Mouse (Mus musculus): ENCODE measurements around the gene Maml2. TPM values are rescaled to one million over a fixed set of nuclear protein-coding genes. Genes with fewer than 3 reads are reported as not detected.

Gene Maml2
- polyA plus RNA-seq, 1 experiment from 2014 or later: 3.1 TPM

GRCm38 (mm10) chr9:13661768-13662623 is 364.2 kb downstream of the Maml2 start:
- no peak for ATAC-seq
- H3K4me1 ChIP-seq (replicated peaks; ENCODE audit: control insufficient read depth, insufficient read depth, low read length): no peaks in the 10 kb centered on the region
- no peak overlapping the region for H3K4me3 ChIP-seq (ENCODE audit: low read depth, low read length)
- no peak for TF ChIP-seq CTCF (IDR thresholded peaks at IDR 0.05; ENCODE audit: low read depth)
- H3K27ac ChIP-seq (ENCODE audit: low read depth, low read length): no peak overlapping the region
- H3K4me2 ChIP-seq (replicated peaks; ENCODE audit: low read depth): peak overlapping the region; percentile 27
- no peaks in the 10 kb centered on the region for H3K27me3 ChIP-seq (replicated peaks; ENCODE audit: control insufficient read depth, insufficient read depth, low read length)
- H3K9me3 ChIP-seq (ENCODE audit: control insufficient read depth): no peaks in the 10 kb centered on the region
- 7% methylated on average over 12 of the region's 12 CpGs for WGBS
- H3K9ac ChIP-seq (ENCODE audit: low read depth, low read length): no peak overlapping the region
- no peaks in the 10 kb centered on the region for H3K36me3 ChIP-seq (ENCODE audit: control insufficient read depth, insufficient read depth)

- H3K4me2 ChIP-seq (replicated peaks; ENCODE audit: low read depth): no peak overlapping the region
- TF ChIP-seq CTCF (IDR thresholded peaks at IDR 0.05; ENCODE audit: low read depth): no peak
- no peak for ATAC-seq
- no peak overlapping the region for H3K4me3 ChIP-seq (ENCODE audit: low read depth, low read length)
- H3K27ac ChIP-seq (ENCODE audit: low read depth, low read length): no peak overlapping the region
- WGBS: 85% methylated on average over 2 of the region's 2 CpGs
- H3K4me1 ChIP-seq (replicated peaks; ENCODE audit: control insufficient read depth, insufficient read depth, low read length): no peaks in the 10 kb centered on the region
- no peak overlapping the region for H3K9ac ChIP-seq (ENCODE audit: low read depth, low read length)
- no peaks in the 10 kb centered on the region for H3K27me3 ChIP-seq (replicated peaks; ENCODE audit: control insufficient read depth, insufficient read depth, low read length)
- H3K36me3 ChIP-seq (ENCODE audit: control insufficient read depth, insufficient read depth): no peaks in the 10 kb centered on the region
- H3K9me3 ChIP-seq (ENCODE audit: control insufficient read depth): no peaks in the 10 kb centered on the region
Observed at GRCm38 (mm10) chr9:13665487-13665969, 367.8 kb downstream of the Maml2 start.

- 88% methylated on average over 1 of the region's 1 CpGs for WGBS
- Histone ChIP-seq H3K36me3 (ENCODE audit: control insufficient read depth, insufficient read depth) (no peaks in the 10 kb centered on the region), H3K9ac (ENCODE audit: low read depth, low read length) (no peak overlapping the region), H3K9me3 (ENCODE audit: control insufficient read depth) (no peaks in the 10 kb centered on the region), H3K4me2 (replicated peaks; ENCODE audit: low read depth) (no peak overlapping the region), H3K27me3 (replicated peaks; ENCODE audit: control insufficient read depth, insufficient read depth, low read length) (no peaks in the 10 kb centered on the region), H3K4me1 (replicated peaks; ENCODE audit: control insufficient read depth, insufficient read depth, low read length) (no peaks in the 10 kb centered on the region), H3K27ac (ENCODE audit: low read depth, low read length) (no peak overlapping the region), H3K4me3 (ENCODE audit: low read depth, low read length) (no peak overlapping the region)
- TF ChIP-seq CTCF (IDR thresholded peaks at IDR 0.05; ENCODE audit: low read depth): no peak
- no peak for ATAC-seq
Observed at GRCm38 (mm10) chr9:13667955-13668354, 370.2 kb downstream of the Maml2 start.

GRCm38 (mm10) chr9:13668742-13669141 is 371.0 kb downstream of the Maml2 start:
- Histone ChIP-seq H3K27ac (ENCODE audit: low read depth, low read length) (no peak overlapping the region), H3K9me3 (ENCODE audit: control insufficient read depth) (no peaks in the 10 kb centered on the region), H3K4me2 (replicated peaks; ENCODE audit: low read depth) (no peak overlapping the region), H3K4me3 (ENCODE audit: low read depth, low read length) (no peak overlapping the region), H3K4me1 (replicated peaks; ENCODE audit: control insufficient read depth, insufficient read depth, low read length) (no peaks in the 10 kb centered on the region), H3K27me3 (replicated peaks; ENCODE audit: control insufficient read depth, insufficient read depth, low read length) (no peaks in the 10 kb centered on the region), H3K36me3 (ENCODE audit: control insufficient read depth, insufficient read depth) (no peaks in the 10 kb centered on the region), H3K9ac (ENCODE audit: low read depth, low read length) (no peak overlapping the region)
- no peak for ATAC-seq
- WGBS: 73% methylated on average over 2 of the region's 2 CpGs
- no peak for TF ChIP-seq CTCF (IDR thresholded peaks at IDR 0.05; ENCODE audit: low read depth)

GRCm38 (mm10) chr9:13671125-13671769 is 373.5 kb downstream of the Maml2 start:
- H3K9me3 ChIP-seq (ENCODE audit: control insufficient read depth): no peaks in the 10 kb centered on the region
- H3K4me3 ChIP-seq (ENCODE audit: low read depth, low read length): no peak overlapping the region
- H3K9ac ChIP-seq (ENCODE audit: low read depth, low read length): no peak overlapping the region
- H3K4me2 ChIP-seq (replicated peaks; ENCODE audit: low read depth): no peak overlapping the region
- H3K27me3 ChIP-seq (replicated peaks; ENCODE audit: control insufficient read depth, insufficient read depth, low read length): no peaks in the 10 kb centered on the region
- no peaks in the 10 kb centered on the region for H3K36me3 ChIP-seq (ENCODE audit: control insufficient read depth, insufficient read depth)
- no peak for ATAC-seq
- TF ChIP-seq CTCF (IDR thresholded peaks at IDR 0.05; ENCODE audit: low read depth): peak; percentile 35; the same call in 1 of the 2 replicates
- 79% methylated on average over 3 of the region's 3 CpGs for WGBS
- H3K27ac ChIP-seq (ENCODE audit: low read depth, low read length): no peak overlapping the region
- no peaks in the 10 kb centered on the region for H3K4me1 ChIP-seq (replicated peaks; ENCODE audit: control insufficient read depth, insufficient read depth, low read length)

GRCm38 (mm10) chr9:13673304-13673703 is 375.5 kb downstream of the Maml2 start:
- no peak for TF ChIP-seq CTCF (IDR thresholded peaks at IDR 0.05; ENCODE audit: low read depth)
- Histone ChIP-seq H3K27me3 (replicated peaks; ENCODE audit: control insufficient read depth, insufficient read depth, low read length) (no peaks in the 10 kb centered on the region), H3K9me3 (ENCODE audit: control insufficient read depth) (no peaks in the 10 kb centered on the region), H3K27ac (ENCODE audit: low read depth, low read length) (no peak overlapping the region), H3K36me3 (ENCODE audit: control insufficient read depth, insufficient read depth) (no peaks in the 10 kb centered on the region), H3K4me1 (replicated peaks; ENCODE audit: control insufficient read depth, insufficient read depth, low read length) (no peaks in the 10 kb centered on the region), H3K4me3 (ENCODE audit: low read depth, low read length) (no peak overlapping the region), H3K4me2 (replicated peaks; ENCODE audit: low read depth) (no peak overlapping the region), H3K9ac (ENCODE audit: low read depth, low read length) (no peak overlapping the region)
- no peak for ATAC-seq
- WGBS: 64% methylated on average over 2 of the region's 2 CpGs

Data from intestine, postnatal 0 days (tissue).